ENCODE assay signal across 8 mouse cellular contexts in genomic region chr7:49754767-49755166, GRCm38 (mm10). TPM values are rescaled to one million over a fixed set of nuclear protein-coding genes. Genes with fewer than 3 reads are reported as not detected.
DNase-seq lines count a peak whose midpoint lies in the region; ATAC-seq and TF ChIP-seq lines count a peak whose summit lies in the region.

No protein-coding gene starts in this region.

- peak; percentile 62 for DNase-seq in layer of hippocampus, adult 11-12 months (ENCODE audit: low spot score)
- no peak for DNase-seq in layer of hippocampus, adult 9-10 months (ENCODE audit: low spot score)
- peak; percentile 73 for DNase-seq in ES-CJ7 (ENCODE audit: low read depth, low spot score)
- peak; percentile 36 for DNase-seq in cerebellum, adult 11 months
- peak; percentile 59 for DNase-seq in gastrocnemius, adult 2 months
- peak; percentile 46 to 47 for DNase-seq in layer of hippocampus, postnatal 36 days
- peak; percentile 69 for DNase-seq in midbrain, postnatal 0 days (ENCODE audit: low spot score)
- peak; percentile 47 to 69 for DNase-seq in thymus, postnatal 10 days (ENCODE audit: low spot score in 2 of 2)

- H3K9me3 ChIP-seq in midbrain, postnatal 0 days (ENCODE audit: low read length) = no peaks in the 10 kb centered on the region

- peaks cover 18% of the 10 kb centered on the region for H3K27me3 ChIP-seq in midbrain, postnatal 0 days (ENCODE audit: insufficient read depth, low read length)

- H3K36me3 ChIP-seq in midbrain, postnatal 0 days (ENCODE audit: insufficient read depth, low read length) = no peaks in the 10 kb centered on the region

- no peaks in the 10 kb centered on the region for H3K4me1 ChIP-seq in midbrain, postnatal 0 days (ENCODE audit: insufficient read depth, low read length)

- H3K27ac ChIP-seq in gastrocnemius, adult 2 months = no peak overlapping the region
- no peak overlapping the region for H3K27ac ChIP-seq in midbrain, postnatal 0 days (ENCODE audit: low read depth, low read length)

- no peak overlapping the region for H3K4me2 ChIP-seq in midbrain, postnatal 0 days (ENCODE audit: low read depth, low read length, poor library complexity, severe bottlenecking)

- TF ChIP-seq CTCF in gastrocnemius, adult 2 months (IDR thresholded peaks at IDR 0.05) = peak; percentile 96
- TF ChIP-seq CTCF in midbrain, postnatal 0 days (IDR thresholded peaks at IDR 0.05) = peak; percentile 79

- WGBS in midbrain, postnatal 0 days = 5% methylated on average over 9 of the region's 9 CpGs

- ATAC-seq in midbrain, postnatal 0 days (ENCODE audit: low FRiP score) = no peak

- intact Hi-C loops in gastrocnemius, adult 2 months (cut with DNase I) = loop anchor here (1.0 to 10.0 kb wide), 2 partner anchors 138 to 290 kb away; no protein-coding TSS in a partner anchor

- H3K4me3 ChIP-seq in gastrocnemius, adult 2 months = no peak overlapping the region
- no peak overlapping the region for H3K4me3 ChIP-seq in midbrain, postnatal 0 days (ENCODE audit: low read depth, low read length)

- H3K9ac ChIP-seq in midbrain, postnatal 0 days (replicated peaks; ENCODE audit: low read length, poor library complexity, severe bottlenecking) = no peak overlapping the region

RNA-seq across cellular contexts. Expression of gene Htatip2, which starts 4.1 kb away (rescaled TPM):
- 1 to 10 TPM; 3.9 to 4.0 TPM for total RNA-seq in gastrocnemius, adult 2 months (2021)
- 10 to 100 TPM; 10.0 to 12.7 TPM for total RNA-seq in layer of hippocampus, postnatal 36 days (2021)
- 0.38 and 2.4 TPM in 2 replicates for total RNA-seq in midbrain, postnatal 0 days (2014; rRNA removed)
- 5.5 and 6.1 TPM in 2 replicates for polyA plus RNA-seq in midbrain, postnatal 0 days (2015; fragmentation: Nextera tagmentation; extraction: Ambion mirVana)

RNA-seq across cellular contexts. Expression of gene Prmt3, which starts 23.4 kb away (rescaled TPM):
- total RNA-seq in gastrocnemius, adult 2 months (2021) = 10 to 100 TPM; 11.1 to 13.2 TPM
- total RNA-seq in layer of hippocampus, postnatal 36 days (2021) = 10 to 100 TPM; 37.2 to 37.5 TPM
- total RNA-seq in midbrain, postnatal 0 days (2014; rRNA removed) = 35.5 and 50.6 TPM in 2 replicates
- 35.9 and 38.1 TPM in 2 replicates for polyA plus RNA-seq in midbrain, postnatal 0 days (2015; fragmentation: Nextera tagmentation; extraction: Ambion mirVana)
